Mouse (Mus musculus) MEL (cell line): ENCODE measurements at regions not wholly inside any gene's neighbourhood (a gene's known extent, or its start where the extent isn't known, plus 50 kb on each side); places are given as distances from the start of the nearest gene placed in this dataset.

Experiments
- DNase-seq: peaks from one replicate; pipeline ENCODE4 v3.0.0; 2011; ENCODE audit warnings: low read depth, low spot score
- H3K27ac ChIP-seq: 2 replicates; pipeline ENCODE4 v1.5.1; 2012; ENCODE audit warnings: low read depth, mild to moderate bottlenecking, control low read depth, low read length, moderate library complexity; ENCODE audit not compliant: control insufficient read depth
- H3K27me3 ChIP-seq, 2 experiments: fragments of 150-350 bp in 1 of 2; sonication (generic) in 1 of 2; 2 replicates each; pipeline ENCODE4 v1.6.1; 2012; ENCODE audit warnings: low read length in 2 of 2, mild to moderate bottlenecking in 2 of 2, improper control_type of control experiment in 1 of 2, moderate library complexity in 1 of 2; ENCODE audit not compliant: insufficient read depth in 2 of 2, control insufficient read depth in 1 of 2
- H3K36me3 ChIP-seq, 2 experiments: 2 replicates each; pipeline ENCODE4 v1.6.1; 2012 to 2014; ENCODE audit warnings: low read length in 2 of 2, improper control_type of control experiment in 1 of 2, inconsistent platforms in 1 of 2, mild to moderate bottlenecking in 1 of 2; ENCODE audit not compliant: insufficient read depth in 2 of 2, control insufficient read depth in 1 of 2
- H3K4me1 ChIP-seq, 2 experiments: fragments of 150-350 bp in 1 of 2; sonication (generic) in 1 of 2; 2 replicates each; pipeline ENCODE4 v1.6.1; 2012; ENCODE audit warnings: low read length in 2 of 2, improper control_type of control experiment in 1 of 2, mild to moderate bottlenecking in 1 of 2; ENCODE audit not compliant: insufficient read depth in 2 of 2, control insufficient read depth in 1 of 2
- H3K4me3 ChIP-seq, 2 experiments: fragments of 150-350 bp in 1 of 2; sonication (generic) in 1 of 2; 2 replicates each; pipeline ENCODE4 v1.5.1; 2012; ENCODE audit warnings: low read depth in 2 of 2, low read length in 2 of 2, mild to moderate bottlenecking in 2 of 2, moderate library complexity in 2 of 2, control low read depth in 1 of 2, improper control_type of control experiment in 1 of 2; ENCODE audit not compliant: control insufficient read depth in 1 of 2, insufficient read depth in 1 of 2
- H3K79me2 ChIP-seq: 2 replicates; pipeline ENCODE4 v1.6.1; 2012; ENCODE audit warnings: mild to moderate bottlenecking, low read length, moderate library complexity; ENCODE audit not compliant: control insufficient read depth, poor library complexity, insufficient read depth
- H3K9ac ChIP-seq: 2 replicates; pipeline ENCODE4 v1.6.1; 2012; ENCODE audit warnings: low read depth, mild to moderate bottlenecking, control low read depth, low read length, moderate library complexity; ENCODE audit not compliant: control insufficient read depth, poor library complexity, severe bottlenecking
- H3K9me3 ChIP-seq: fragments of 150-350 bp; sonication (generic); replicated peaks from 2 replicates; pipeline ENCODE4 v1.6.1; 2012; ENCODE audit warnings: mild to moderate bottlenecking, low read length, improper control_type of control experiment, moderate library complexity; ENCODE audit not compliant: insufficient read depth
- BHLHE40 ChIP-seq: IDR thresholded peaks from 2 replicates; pipeline ENCODE4 v1.6.1; 2012; ENCODE audit warnings: low read depth, mild to moderate bottlenecking, inconsistent platforms, low read length, improper control_type of control experiment, borderline replicate concordance
- CHD1 ChIP-seq: IDR thresholded peaks from 2 replicates; pipeline ENCODE4 v1.6.1; 2012; ENCODE audit warnings: low read depth, mild to moderate bottlenecking, inconsistent platforms, low read length, improper control_type of control experiment
- CTCF ChIP-seq, 3 experiments: IDR thresholded peaks in 2 of 3; conservative IDR thresholded peaks in 1 of 3; 2 replicates each; pipeline ENCODE4 v1.5.1; 2011 to 2012; ENCODE audit warnings: low read length in 3 of 3, low read depth in 2 of 3, mild to moderate bottlenecking in 2 of 3, improper control_type of control experiment in 1 of 3, inconsistent platforms in 1 of 3, mixed read lengths in 1 of 3, moderate library complexity in 1 of 3; ENCODE audit not compliant: control insufficient read depth in 1 of 3, insufficient read depth in 1 of 3, poor library complexity in 1 of 3, severe bottlenecking in 1 of 3
- E2F4 ChIP-seq: IDR thresholded peaks from 2 replicates; pipeline ENCODE4 v1.6.1; 2011; ENCODE audit warnings: low read depth, low read length, improper control_type of control experiment, borderline replicate concordance
- ELF1 ChIP-seq: IDR thresholded peaks from 2 replicates; pipeline ENCODE4 v1.6.1; 2014; ENCODE audit warnings: low read depth, mild to moderate bottlenecking, inconsistent platforms, low read length, improper control_type of control experiment, moderate library complexity
- EP300 ChIP-seq, 2 experiments: IDR thresholded peaks; 2 replicates each; pipeline ENCODE4 v1.6.1; 2011; ENCODE audit warnings: improper control_type of control experiment in 2 of 2, low read length in 2 of 2, low read depth in 1 of 2, mild to moderate bottlenecking in 1 of 2
- ETS1 ChIP-seq: IDR thresholded peaks from 2 replicates; pipeline ENCODE4 v1.6.1; 2012; ENCODE audit warnings: low read depth, mild to moderate bottlenecking, inconsistent platforms, low read length, improper control_type of control experiment, moderate library complexity
- GABPA ChIP-seq: IDR thresholded peaks from 2 replicates; pipeline ENCODE4 v1.6.1; 2012; ENCODE audit warnings: low read depth, mild to moderate bottlenecking, inconsistent platforms, low read length, improper control_type of control experiment, moderate library complexity
- HCFC1 ChIP-seq: IDR thresholded peaks from 2 replicates; pipeline ENCODE4 v1.6.1; 2012; ENCODE audit warnings: low read depth, mild to moderate bottlenecking, inconsistent platforms, low read length, improper control_type of control experiment, moderate library complexity
- JUND ChIP-seq: IDR thresholded peaks from 2 replicates; pipeline ENCODE4 v1.6.1; 2011; ENCODE audit warnings: low read depth, mild to moderate bottlenecking, improper control_type of control experiment, low read length
- MAX ChIP-seq: IDR thresholded peaks from 2 replicates; pipeline ENCODE4 v1.6.1; 2011; ENCODE audit warnings: low read length, improper control_type of control experiment
- MEF2A ChIP-seq: IDR thresholded peaks from 2 replicates; pipeline ENCODE4 v1.6.1; 2014; ENCODE audit warnings: low read depth, mild to moderate bottlenecking, inconsistent platforms, low read length, improper control_type of control experiment; ENCODE audit not compliant: poor library complexity, insufficient replicate concordance, severe bottlenecking; ENCODE audit errors: extremely low read depth
- MYB ChIP-seq: IDR thresholded peaks from 2 replicates; pipeline ENCODE4 v1.6.1; 2011; ENCODE audit warnings: mild to moderate bottlenecking, low read depth, low read length, improper control_type of control experiment
- NRF1 ChIP-seq: IDR thresholded peaks from 2 replicates; pipeline ENCODE4 v1.6.1; 2014; ENCODE audit warnings: low read depth, mild to moderate bottlenecking, inconsistent platforms, low read length, improper control_type of control experiment, moderate library complexity; ENCODE audit not compliant: poor library complexity, insufficient read depth, severe bottlenecking
- POLR2A ChIP-seq, 2 experiments: IDR thresholded peaks; 2 replicates each; pipeline ENCODE4 v1.6.1; 2011 to 2012; ENCODE audit warnings: low read length in 2 of 2, mild to moderate bottlenecking in 2 of 2, control low read depth in 1 of 2, improper control_type of control experiment in 1 of 2, low read depth in 1 of 2, moderate library complexity in 1 of 2; ENCODE audit not compliant: control insufficient read depth in 1 of 2, insufficient read depth in 1 of 2, poor library complexity in 1 of 2
- POLR2AphosphoS5 ChIP-seq: IDR thresholded peaks from 2 replicates; pipeline ENCODE4 v1.6.1; 2012; ENCODE audit warnings: low read depth, borderline replicate concordance, mild to moderate bottlenecking, inconsistent platforms, low read length, moderate library complexity, mixed read lengths
- RAD21 ChIP-seq: IDR thresholded peaks from 2 replicates; pipeline ENCODE4 v1.6.1; 2011; ENCODE audit warnings: mild to moderate bottlenecking, low read depth, low read length, improper control_type of control experiment
- RCOR1 ChIP-seq: IDR thresholded peaks from 2 replicates; pipeline ENCODE4 v1.6.1; 2012; ENCODE audit warnings: low read depth, mild to moderate bottlenecking, inconsistent platforms, low read length, improper control_type of control experiment
- SMC3 ChIP-seq: IDR thresholded peaks from 2 replicates; pipeline ENCODE4 v1.6.1; 2011; ENCODE audit warnings: low read depth, low read length, improper control_type of control experiment
- TCF12 ChIP-seq: IDR thresholded peaks from 2 replicates; pipeline ENCODE4 v1.6.1; 2014; ENCODE audit warnings: low read depth, mild to moderate bottlenecking, inconsistent platforms, low read length, improper control_type of control experiment, moderate library complexity
- UBTF ChIP-seq: IDR thresholded peaks from 2 replicates; pipeline ENCODE4 v1.6.1; 2012; ENCODE audit warnings: low read depth, mild to moderate bottlenecking, inconsistent platforms, low read length, improper control_type of control experiment, moderate library complexity, borderline replicate concordance; ENCODE audit not compliant: insufficient read depth
- USF1 ChIP-seq: IDR thresholded peaks from 2 replicates; pipeline ENCODE4 v1.6.1; 2014; ENCODE audit warnings: low read depth, mild to moderate bottlenecking, inconsistent platforms, low read length, improper control_type of control experiment, moderate library complexity
- USF2 ChIP-seq, 2 experiments: IDR thresholded peaks; 2 replicates each; pipeline ENCODE4 v1.6.1; 2011 to 2012; ENCODE audit warnings: improper control_type of control experiment in 2 of 2, low read length in 2 of 2, borderline replicate concordance in 1 of 2, inconsistent platforms in 1 of 2, low read depth in 1 of 2, mild to moderate bottlenecking in 1 of 2; ENCODE audit not compliant: insufficient read depth in 1 of 2
- ZKSCAN1 ChIP-seq: IDR thresholded peaks from 2 replicates; pipeline ENCODE4 v1.6.1; 2012; ENCODE audit warnings: low read depth, mild to moderate bottlenecking, inconsistent platforms, low read length, improper control_type of control experiment, moderate library complexity
- ZNF384 ChIP-seq: IDR thresholded peaks from 2 replicates; pipeline ENCODE4 v1.6.1; 2012; ENCODE audit warnings: low read depth, mild to moderate bottlenecking, inconsistent platforms, low read length, improper control_type of control experiment

- Histone ChIP-seq H3K27ac (no peak overlapping the region), H3K9me3 (no peaks in the 10 kb centered on the region; the same call in 1 of the 2 replicates), H3K4me3 (no peak overlapping the region), H3K36me3 (no peaks in the 10 kb centered on the region), H3K79me2 (no peaks in the 10 kb centered on the region), H3K27me3 (no peaks in the 10 kb centered on the region), H3K4me1 (no peaks in the 10 kb centered on the region), H3K9ac (no peak overlapping the region)
- no peak for DNase-seq
- TF ChIP-seq HCFC1, result no peak
- TF ChIP-seq MAX, result no peak
- TF ChIP-seq ELF1, result no peak
- TF ChIP-seq ZKSCAN1, result no peak
- no peak for TF ChIP-seq E2F4
- no peak for TF ChIP-seq POLR2AphosphoS5
- TF ChIP-seq EP300 (IDR thresholded peaks at IDR 0.05; ENCODE audit: low read depth in 1 of 2, low read length in 2 of 2), result no peak
- no peak for TF ChIP-seq SMC3
- TF ChIP-seq CHD1, result no peak
- no peak for TF ChIP-seq UBTF
- TF ChIP-seq CTCF (IDR thresholded peaks at IDR 0.05 in 2 of 3, conservative IDR thresholded peaks at IDR 0.05 in 1 of 3; ENCODE audit: control insufficient read depth in 1 of 3, insufficient read depth in 1 of 3, low read depth in 2 of 3, low read length in 3 of 3, poor library complexity in 1 of 3, severe bottlenecking in 1 of 3), result no peak
- no peak for TF ChIP-seq POLR2A (IDR thresholded peaks at IDR 0.05; ENCODE audit: control insufficient read depth in 1 of 2, insufficient read depth in 1 of 2, low read depth in 1 of 2, low read length in 2 of 2, poor library complexity in 1 of 2)
- TF ChIP-seq BHLHE40, result no peak
- no peak for TF ChIP-seq TCF12
- TF ChIP-seq RCOR1, result no peak
Observed at GRCm38 (mm10) chr1:108527424-108527823, 937.6 kb downstream of the Serpinb8 start.

GRCm38 (mm10) chr1:108538238-108538637 lies 948.4 kb downstream of the Serpinb8 start:
- Histone ChIP-seq H3K9me3 (no peaks in the 10 kb centered on the region), H3K36me3 (no peaks in the 10 kb centered on the region), H3K9ac (no peak overlapping the region), H3K4me1 (no peaks in the 10 kb centered on the region), H3K27me3 (no peaks in the 10 kb centered on the region), H3K27ac (no peak overlapping the region), H3K79me2 (no peaks in the 10 kb centered on the region), H3K4me3 (no peak overlapping the region)
- TF ChIP-seq USF1, result no peak
- no peak for TF ChIP-seq NRF1
- no peak for TF ChIP-seq BHLHE40
- no peak for TF ChIP-seq JUND
- TF ChIP-seq RCOR1, result no peak
- TF ChIP-seq CHD1, result no peak
- no peak for TF ChIP-seq RAD21
- no peak for TF ChIP-seq POLR2A (IDR thresholded peaks at IDR 0.05; ENCODE audit: control insufficient read depth in 1 of 2, insufficient read depth in 1 of 2, low read depth in 1 of 2, low read length in 2 of 2, poor library complexity in 1 of 2)
- TF ChIP-seq ETS1, result no peak
- no peak for TF ChIP-seq ZNF384
- no peak for TF ChIP-seq ELF1
- no peak for TF ChIP-seq MEF2A
- no peak for TF ChIP-seq MYB
- no peak for TF ChIP-seq GABPA
- no peak for TF ChIP-seq USF2 (IDR thresholded peaks at IDR 0.05; ENCODE audit: borderline replicate concordance in 1 of 2, insufficient read depth in 1 of 2, low read depth in 1 of 2, low read length in 2 of 2)
- TF ChIP-seq MAX, result no peak
- DNase-seq, result no peak
